Mouse (Mus musculus) left cerebral cortex, adult 2 months (tissue): Measurements from ENCODE around the gene Cd274. TPM values are rescaled to one million over a fixed set of nuclear protein-coding genes. Genes with fewer than 3 reads are reported as not detected.
"Not testable (repeated sequence)": the region's sequence is repeated elsewhere in the genome, so short reads cannot be mapped to it uniquely, and the experiment has no call there.

Experiments
- DNase-seq, 2 experiments: peaks; one replicate each; pipeline ENCODE4 v3.0.0; 2021 to 2022; ENCODE audit warnings: low spot score in 2 of 2, mixed read lengths in 1 of 2; ENCODE audit errors: extremely low spot score in 1 of 2
- H3K27ac ChIP-seq: fragments of 200-600 bp; 2 replicates; pipeline ENCODE4 v1.8.1; 2022
- H3K4me3 ChIP-seq: fragments of 200-600 bp; 2 replicates; pipeline ENCODE4 v1.8.1; 2022
- CTCF ChIP-seq: fragments of 200-600 bp; IDR thresholded peaks from 2 replicates; pipeline ENCODE4 v1.8.1; 2022; ENCODE audit warnings: antibody characterized with exemption, mild to moderate bottlenecking, moderate library complexity
- intact Hi-C: fragments of 180-260 bp; cut with DNase I; formaldehyde crosslinking; loops from one replicate; pipeline ENCODE4 v1.15.1; 2025
- total RNA-seq, 2 experiments: library from RNA; stranded (reverse); gene quantifications; 2 replicates each; pipeline ENCODE4 v1.2.3; 2021

The Cd274 gene
- total RNA-seq, 2 experiments from 2014 or later: 0.89 to 1.3 TPM

DNA sequence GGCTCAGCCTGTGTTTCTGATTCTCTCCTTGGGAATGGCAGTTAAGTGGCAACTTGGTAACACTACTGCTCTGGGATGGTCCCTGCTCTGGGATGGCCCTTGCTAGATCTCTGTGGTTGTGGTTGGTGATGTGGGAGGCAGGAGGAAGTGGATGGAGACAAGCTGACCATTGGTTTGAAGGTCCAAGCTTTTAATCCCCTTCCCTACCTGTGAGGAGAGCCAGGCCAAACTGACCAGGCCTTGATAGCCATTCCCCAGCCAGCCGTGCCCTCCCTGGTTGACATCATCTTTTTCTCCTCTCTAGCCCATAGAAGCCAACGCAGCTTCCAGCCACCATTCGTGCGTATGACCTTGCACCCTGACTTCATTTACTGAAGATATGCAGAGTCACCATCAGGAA, 35.4 kb downstream of the Cd274 start:
- intact Hi-C loops: no loop called here
- DNase-seq: no peak
- Histone ChIP-seq H3K27ac (no peak overlapping the region), H3K4me3 (no peak overlapping the region)
- no peak for TF ChIP-seq CTCF

GRCm38 (mm10) chr19:29403251-29403650, 36.0 kb downstream of the Cd274 start:
- intact Hi-C loops: no loop called here
- Histone ChIP-seq H3K4me3 (no peak overlapping the region), H3K27ac (no peak overlapping the region)
- no peak for DNase-seq
- TF ChIP-seq CTCF: no peak

- DNase-seq: no peak
- intact Hi-C loops: no loop called here
- no peak for TF ChIP-seq CTCF
- Histone ChIP-seq H3K4me3 (no peak overlapping the region), H3K27ac (no peak overlapping the region)
Observed at GRCm38 (mm10) chr19:29405388-29405787, 38.1 kb downstream of the Cd274 start.

GRCm38 (mm10) chr19:29406042-29407017, 39.1 kb downstream of the Cd274 start:
- DNase-seq: no peak
- no peak overlapping the region for H3K27ac ChIP-seq
- TF ChIP-seq CTCF: no peak
- intact Hi-C loops: no loop called here
- no peak overlapping the region for H3K4me3 ChIP-seq

DNA sequence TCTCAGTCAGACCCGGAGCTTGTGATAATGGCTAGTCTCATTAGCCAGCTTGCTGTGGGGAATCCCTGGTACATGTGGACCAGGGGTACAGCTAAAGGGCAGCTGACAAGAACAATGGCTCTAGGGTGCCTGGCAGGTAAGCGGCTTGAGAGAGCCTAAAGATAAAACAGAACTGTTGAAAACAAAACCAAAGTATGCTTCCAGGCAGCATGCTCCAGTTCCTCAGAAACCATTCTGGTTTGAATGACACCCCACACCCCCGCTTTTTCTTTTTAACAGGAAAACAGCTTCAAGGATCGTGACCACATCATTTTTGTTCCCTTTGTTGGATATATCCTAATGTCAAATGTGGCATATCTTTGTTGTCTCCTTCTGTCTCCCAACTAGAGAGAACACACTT, 43.4 kb downstream of the Cd274 start, which contains the start of gene Pdcd1lg2:
Gene Pdcd1lg2 (plus strand): TSS at position 301 of the 400 bp plus-strand sequence.
- no peak within 1 kb of the TSS for H3K4me3 ChIP-seq
- intact Hi-C loops: no loop called here
- DNase-seq: no peak
- no peak within 1 kb of the TSS for H3K27ac ChIP-seq
- no peak for TF ChIP-seq CTCF

DNA sequence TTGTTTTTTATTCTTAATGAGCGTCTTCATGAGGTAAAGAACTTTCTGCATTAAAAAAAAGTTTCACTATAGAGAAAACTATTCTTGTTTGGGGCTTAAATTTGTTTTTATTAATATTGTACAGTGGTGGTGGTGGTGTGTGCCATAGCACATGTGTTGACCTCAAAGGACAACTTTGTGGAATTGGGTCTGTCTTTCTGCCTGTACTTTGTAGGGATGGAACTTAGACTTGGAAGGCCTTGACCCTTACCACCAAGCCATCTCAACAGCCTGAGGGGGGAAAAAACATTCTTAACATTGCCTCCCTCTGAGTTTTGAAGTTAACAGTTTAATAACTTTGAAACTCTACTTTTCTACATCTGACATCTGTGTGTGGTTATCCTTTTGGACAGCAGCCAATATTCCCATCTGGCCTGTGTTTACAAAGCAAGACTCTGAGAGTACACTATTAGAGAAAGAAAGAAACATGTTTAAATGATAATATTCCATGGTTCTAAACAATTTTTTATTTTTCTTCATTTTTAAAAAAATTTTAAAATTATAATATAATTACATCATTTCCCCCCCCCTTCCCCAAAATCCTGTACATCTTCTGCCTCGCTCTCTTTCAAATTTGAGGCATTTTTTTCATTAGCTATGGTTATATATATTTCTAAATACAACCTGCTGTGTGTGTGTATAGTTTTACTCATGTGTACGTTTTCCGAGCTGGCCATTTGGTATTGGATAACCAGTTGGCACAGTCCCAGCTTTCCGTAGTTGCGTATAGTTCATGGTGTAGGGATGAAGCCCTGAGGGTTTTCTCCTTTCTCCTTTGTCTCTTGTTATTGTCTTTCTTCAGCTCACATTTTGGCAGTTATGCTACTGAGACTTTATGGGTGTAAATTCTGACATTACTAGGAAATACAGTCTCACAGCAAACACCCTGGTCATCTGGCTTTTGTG, 45.5 kb downstream of the Cd274 start:
- intact Hi-C loops: no loop called here
- no peak for TF ChIP-seq CTCF
- H3K27ac ChIP-seq: no peak overlapping the region
- no peak for DNase-seq
- no peak overlapping the region for H3K4me3 ChIP-seq

DNA sequence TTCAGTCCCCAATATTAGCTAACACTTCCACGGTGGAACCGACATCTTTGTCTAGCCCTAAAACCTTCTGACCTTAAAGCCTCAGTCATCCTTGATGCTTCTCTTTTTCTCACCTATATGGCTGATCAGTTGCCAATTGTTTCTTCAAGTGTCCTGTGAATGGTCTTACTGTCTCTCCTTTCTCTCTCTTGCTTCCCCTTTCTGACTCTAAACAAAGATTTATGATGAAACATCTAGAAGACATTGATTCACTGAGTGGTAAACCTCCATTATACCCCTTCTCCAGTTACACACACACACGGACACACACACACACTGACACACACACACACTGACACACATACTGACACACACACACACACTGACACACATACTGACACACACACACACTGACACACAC, 47.3 kb downstream of the Cd274 start:
- no peak overlapping the region for H3K4me3 ChIP-seq
- no peak overlapping the region for H3K27ac ChIP-seq
- intact Hi-C loops: no loop called here
- no peak for TF ChIP-seq CTCF
- DNase-seq: no peak

- H3K27ac ChIP-seq, intact Hi-C loops, DNase-seq, H3K4me3 ChIP-seq: not testable (repeated sequence)
Observed at GRCm38 (mm10) chr19:29414917-29415316, 47.7 kb downstream of the Cd274 start.

DNA sequence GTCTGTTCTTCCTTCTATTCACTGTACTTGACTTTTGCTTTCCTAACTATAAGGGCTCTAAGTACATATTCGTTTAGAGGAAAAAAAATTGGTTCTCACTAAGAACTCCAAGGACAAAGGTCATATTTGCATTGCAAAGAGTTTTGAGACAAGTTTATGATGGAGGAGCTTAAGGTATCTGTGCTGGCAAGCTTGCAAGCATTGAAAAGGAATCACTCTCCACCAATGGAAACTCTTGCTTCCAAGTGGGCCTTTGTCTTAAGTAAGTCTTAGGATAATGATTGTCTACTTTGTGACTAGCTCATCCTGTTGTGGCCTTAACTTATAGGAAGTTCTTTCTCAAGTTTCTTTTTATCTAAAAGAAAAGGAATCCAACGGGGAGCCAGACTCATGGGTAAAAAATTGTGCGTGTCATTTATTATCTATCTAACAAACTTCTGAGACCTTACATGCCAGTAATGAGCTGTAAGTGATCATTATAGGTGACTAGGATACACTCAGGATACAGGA, 49.2 kb downstream of the Cd274 start:
- intact Hi-C loops: no loop called here
- Histone ChIP-seq H3K27ac (no peak overlapping the region), H3K4me3 (no peak overlapping the region)
- no peak for TF ChIP-seq CTCF
- no peak for DNase-seq

DNA sequence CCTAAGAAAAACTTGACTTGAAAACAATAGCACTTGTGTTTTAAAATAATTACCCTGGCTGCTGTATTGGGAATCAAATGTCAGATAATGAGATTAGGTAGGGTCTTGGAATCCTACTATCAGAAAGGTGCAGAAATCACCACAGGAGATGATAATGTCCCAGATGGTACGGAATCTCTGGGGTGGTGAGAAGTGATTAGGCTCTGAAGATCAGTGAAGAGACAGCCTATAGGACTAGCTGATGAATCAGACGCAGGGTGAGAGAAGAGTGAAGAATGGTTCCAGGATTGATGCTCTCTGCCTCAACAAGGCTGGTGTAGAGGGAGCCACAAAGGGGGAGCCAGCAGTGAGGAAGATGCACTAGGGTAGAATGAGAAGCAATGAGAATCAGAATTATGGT, 49.9 kb downstream of the Cd274 start:
- Histone ChIP-seq H3K27ac (no peak overlapping the region), H3K4me3 (no peak overlapping the region)
- TF ChIP-seq CTCF: no peak
- DNase-seq: no peak
- intact Hi-C loops: no loop called here

- intact Hi-C loops: no loop called here
- Histone ChIP-seq H3K27ac (no peak overlapping the region), H3K4me3 (no peak overlapping the region)
- TF ChIP-seq CTCF: no peak
- DNase-seq: no peak
Observed at GRCm38 (mm10) chr19:29417894-29418293, 50.6 kb downstream of the Cd274 start.

- no peak overlapping the region for H3K4me3 ChIP-seq
- intact Hi-C loops: no loop called here
- DNase-seq: no peak
- H3K27ac ChIP-seq: no peak overlapping the region
- no peak for TF ChIP-seq CTCF
Observed at GRCm38 (mm10) chr19:29418661-29419115, 51.4 kb downstream of the Cd274 start.
